Mouse (Mus musculus) liver, embryonic 13.5 days (tissue): ENCODE data around the gene Nck2. TPM values are rescaled to one million over a fixed set of nuclear protein-coding genes. Genes with fewer than 3 reads are reported as not detected.

Experiments
- ATAC-seq: fragments of 200-750 bp; cut with Nextera tagmentation; 2 replicates; pipeline ENCODE4 v1.8.0; 2017; ENCODE audit warnings: low read depth, mild to moderate bottlenecking, moderate number of reproducible peaks, moderate library complexity
- DNase-seq: peaks from one replicate; pipeline ENCODE4 v3.0.0; 2022
- H3K27ac ChIP-seq: fragments of 300-500 bp; sonication (generic); 2 replicates; pipeline ENCODE4 v1.5.1; 2015; ENCODE audit warnings: moderate library complexity, mild to moderate bottlenecking, inconsistent platforms
- H3K27me3 ChIP-seq: fragments of 300-500 bp; sonication (generic); 2 replicates; pipeline ENCODE4 v1.6.1; 2015; ENCODE audit warnings: mild to moderate bottlenecking, inconsistent platforms
- H3K36me3 ChIP-seq: fragments of 300-500 bp; sonication (generic); 2 replicates; pipeline ENCODE4 v1.6.1; 2015; ENCODE audit warnings: mild to moderate bottlenecking, inconsistent platforms
- H3K4me1 ChIP-seq: fragments of 300-500 bp; sonication (generic); replicated peaks from 2 replicates; pipeline ENCODE4 v1.6.1; 2015; ENCODE audit warnings: inconsistent platforms
- H3K4me2 ChIP-seq: fragments of 300-500 bp; sonication (generic); 2 replicates; pipeline ENCODE4 v1.6.1; 2015; ENCODE audit warnings: inconsistent platforms, mild to moderate bottlenecking, moderate library complexity
- H3K4me3 ChIP-seq: fragments of 300-500 bp; sonication (generic); replicated peaks from 2 replicates; pipeline ENCODE4 v1.5.1; 2015; ENCODE audit warnings: mild to moderate bottlenecking, inconsistent platforms
- H3K9ac ChIP-seq: fragments of 300-500 bp; sonication (generic); 2 replicates; pipeline ENCODE4 v1.6.1; 2015; ENCODE audit warnings: mild to moderate bottlenecking, inconsistent platforms
- H3K9me3 ChIP-seq: fragments of 300-500 bp; sonication (generic); replicated peaks from 2 replicates; pipeline ENCODE4 v1.6.1; 2016; ENCODE audit warnings: inconsistent platforms
- WGBS: fragments of 180-500 bp; shearing (Covaris S2); methylation state at CpG from one replicate; pipeline ENCODE4 v1.1.7; 2015; ENCODE audit not compliant: insufficient replicate concordance; 5-methylcytosine and 5-hydroxymethylcytosine counted together
- polyA plus RNA-seq: library from polyadenylated mRNA; unstranded; fragments of >200 nt; fragmentation: Nextera tagmentation; extraction: Ambion mirVana; gene quantifications from 2 replicates; pipeline ENCODE4 v1.2.1, GENCODE M21; 2015

The Nck2 gene
- polyA plus RNA-seq, 1 experiment from 2014 or later, result 10.5 TPM

- DNase-seq, result no peak
- H3K27ac ChIP-seq, result no peak overlapping the region
- no peaks in the 10 kb centered on the region for H3K36me3 ChIP-seq
- H3K9me3 ChIP-seq, result no peaks in the 10 kb centered on the region
- no peak for ATAC-seq
- no peak overlapping the region for H3K4me3 ChIP-seq
- H3K9ac ChIP-seq, result no peak overlapping the region
- peaks cover 86% of the 10 kb centered on the region for H3K4me1 ChIP-seq
- 71% methylated on average over 4 of the region's 4 CpGs for WGBS
- no peaks in the 10 kb centered on the region for H3K27me3 ChIP-seq
- H3K4me2 ChIP-seq, result no peak overlapping the region
Measured at GRCm38 (mm10) chr1:43471180-43472045, 27.0 kb downstream of the Nck2 start.

GRCm38 (mm10) chr1:43472046-43472649, 27.8 kb downstream of the Nck2 start:
- DNase-seq (no peak), ATAC-seq (no peak)
- Histone ChIP-seq H3K27me3 (no peaks in the 10 kb centered on the region), H3K36me3 (no peaks in the 10 kb centered on the region), H3K27ac (no peak overlapping the region), H3K4me2 (no peak overlapping the region), H3K4me1 (peaks cover 79% of the 10 kb centered on the region), H3K9ac (no peak overlapping the region), H3K4me3 (no peak overlapping the region), H3K9me3 (no peaks in the 10 kb centered on the region)
- WGBS, result 63% methylated on average over 8 of the region's 8 CpGs

GRCm38 (mm10) chr1:43473734-43474534, 29.6 kb downstream of the Nck2 start:
- peaks cover 77% of the 10 kb centered on the region for H3K4me1 ChIP-seq
- no peaks in the 10 kb centered on the region for H3K9me3 ChIP-seq
- H3K9ac ChIP-seq, result peak overlapping the region; percentile 54
- H3K4me3 ChIP-seq, result no peak overlapping the region
- ATAC-seq, result peak; percentile 54
- H3K27ac ChIP-seq, result peak overlapping the region; percentile 54
- 23% methylated on average over 5 of the region's 5 CpGs for WGBS
- no peak for DNase-seq
- H3K4me2 ChIP-seq, result peak overlapping the region; percentile 43
- no peaks in the 10 kb centered on the region for H3K36me3 ChIP-seq
- H3K27me3 ChIP-seq, result no peaks in the 10 kb centered on the region

GRCm38 (mm10) chr1:43474535-43475409, 30.4 kb downstream of the Nck2 start:
- DNase-seq (peak; percentile 58), ATAC-seq (peak; percentile 85)
- Histone ChIP-seq H3K4me1 (peaks cover 72% of the 10 kb centered on the region), H3K9me3 (no peaks in the 10 kb centered on the region), H3K27ac (peak overlapping the region; percentile 54), H3K4me3 (no peak overlapping the region), H3K4me2 (peak overlapping the region; percentile 43), H3K9ac (peak overlapping the region; percentile 54), H3K36me3 (no peaks in the 10 kb centered on the region), H3K27me3 (no peaks in the 10 kb centered on the region)
- WGBS, result 30% methylated on average over 6 of the region's 6 CpGs

- 77% methylated on average over 3 of the region's 3 CpGs for WGBS
- Histone ChIP-seq H3K27me3 (no peaks in the 10 kb centered on the region), H3K9ac (no peak overlapping the region), H3K27ac (no peak overlapping the region), H3K9me3 (no peaks in the 10 kb centered on the region), H3K36me3 (no peaks in the 10 kb centered on the region), H3K4me3 (no peak overlapping the region), H3K4me2 (no peak overlapping the region), H3K4me1 (peaks cover 53% of the 10 kb centered on the region)
- DNase-seq, result no peak
- ATAC-seq, result no peak
Measured at GRCm38 (mm10) chr1:43477954-43478353, 33.6 kb downstream of the Nck2 start.

- H3K9me3 ChIP-seq, result no peaks in the 10 kb centered on the region
- H3K9ac ChIP-seq, result no peak overlapping the region
- H3K4me1 ChIP-seq, result peaks cover 55% of the 10 kb centered on the region
- DNase-seq, result no peak
- H3K4me3 ChIP-seq, result no peak overlapping the region
- H3K27me3 ChIP-seq, result no peaks in the 10 kb centered on the region
- ATAC-seq, result no peak
- no peaks in the 10 kb centered on the region for H3K36me3 ChIP-seq
- 79% methylated on average over 9 of the region's 9 CpGs for WGBS
- H3K4me2 ChIP-seq, result 0 out of 2 replicates have a peak overlapping the region, but pooled peaks have one; percentile 15
- peak overlapping the region; percentile 40 for H3K27ac ChIP-seq
Measured at GRCm38 (mm10) chr1:43485204-43485603, 40.8 kb downstream of the Nck2 start.

GRCm38 (mm10) chr1:43486500-43486899, 42.1 kb downstream of the Nck2 start:
- no peaks in the 10 kb centered on the region for H3K9me3 ChIP-seq
- 66% methylated on average over 3 of the region's 3 CpGs for WGBS
- no peak overlapping the region for H3K4me2 ChIP-seq
- no peaks in the 10 kb centered on the region for H3K27me3 ChIP-seq
- no peak for DNase-seq
- no peaks in the 10 kb centered on the region for H3K36me3 ChIP-seq
- H3K9ac ChIP-seq, result no peak overlapping the region
- H3K4me3 ChIP-seq, result no peak overlapping the region
- peaks cover 53% of the 10 kb centered on the region for H3K4me1 ChIP-seq
- ATAC-seq, result peak; percentile 71
- peak overlapping the region; percentile 40; the same call in 1 of the 2 replicates for H3K27ac ChIP-seq

- 65% methylated on average over 3 of the region's 3 CpGs for WGBS
- Histone ChIP-seq H3K4me1 (peaks cover 53% of the 10 kb centered on the region), H3K4me3 (no peak overlapping the region), H3K9me3 (no peaks in the 10 kb centered on the region), H3K27me3 (no peaks in the 10 kb centered on the region), H3K4me2 (no peak overlapping the region), H3K36me3 (no peaks in the 10 kb centered on the region), H3K27ac (peak overlapping the region; percentile 13; the same call in 1 of the 2 replicates), H3K9ac (no peak overlapping the region)
- DNase-seq (no peak), ATAC-seq (no peak)
Measured at GRCm38 (mm10) chr1:43486956-43487722, 42.8 kb downstream of the Nck2 start.

GRCm38 (mm10) chr1:43489311-43489710, 44.9 kb downstream of the Nck2 start:
- no peak overlapping the region for H3K27ac ChIP-seq
- H3K27me3 ChIP-seq, result no peaks in the 10 kb centered on the region
- no peaks in the 10 kb centered on the region for H3K36me3 ChIP-seq
- DNase-seq (no peak), ATAC-seq (no peak)
- H3K9ac ChIP-seq, result no peak overlapping the region
- no peak overlapping the region for H3K4me3 ChIP-seq
- H3K9me3 ChIP-seq, result no peaks in the 10 kb centered on the region
- H3K4me1 ChIP-seq, result peaks cover 32% of the 10 kb centered on the region
- no peak overlapping the region for H3K4me2 ChIP-seq
